Mouse (Mus musculus) midbrain, embryonic 12.5 days (tissue): Measurements from ENCODE around the gene Fgf12. TPM values are rescaled to one million over a fixed set of nuclear protein-coding genes. Genes with fewer than 3 reads are reported as not detected.
A peak's percentile ranks its signal among the peaks of the same experiment; 100 is the strongest.

ENCODE experiments used
- ATAC-seq: fragments of 200-750 bp; cut with Nextera tagmentation; 2 replicates; pipeline ENCODE4 v1.8.0; 2017; ENCODE audit warnings: low read depth, moderate TSS enrichment, moderate library complexity; ENCODE audit not compliant: low FRiP score
- H3K27ac ChIP-seq: fragments of 300-500 bp; sonication (generic); replicated peaks from 2 replicates; pipeline ENCODE4 v1.5.1; 2016; ENCODE audit warnings: mild to moderate bottlenecking
- H3K27me3 ChIP-seq: fragments of 300-500 bp; sonication (generic); 2 replicates; pipeline ENCODE4 v1.6.1; 2016; ENCODE audit warnings: mild to moderate bottlenecking
- H3K36me3 ChIP-seq: fragments of 300-500 bp; sonication (generic); 2 replicates; pipeline ENCODE4 v1.6.1; 2016
- H3K4me1 ChIP-seq: fragments of 300-500 bp; sonication (generic); 2 replicates; pipeline ENCODE4 v1.6.1; 2016
- H3K4me2 ChIP-seq: fragments of 300-500 bp; sonication (generic); replicated peaks from 2 replicates; pipeline ENCODE4 v1.6.1; 2016; ENCODE audit warnings: mild to moderate bottlenecking, moderate library complexity
- H3K4me3 ChIP-seq: fragments of 300-500 bp; sonication (generic); 2 replicates; pipeline ENCODE4 v1.5.1; 2016; ENCODE audit warnings: mild to moderate bottlenecking
- H3K9ac ChIP-seq: fragments of 300-500 bp; sonication (generic); replicated peaks from 2 replicates; pipeline ENCODE4 v1.6.1; 2016; ENCODE audit warnings: mild to moderate bottlenecking, moderate library complexity
- H3K9me3 ChIP-seq: fragments of 300-500 bp; sonication (generic); 2 replicates; pipeline ENCODE4 v1.6.1; 2016; ENCODE audit warnings: mild to moderate bottlenecking
- WGBS: fragments of 180-500 bp; shearing (Covaris S2); methylation state at CpG from one replicate; pipeline ENCODE4 v1.1.7; 2016; 5-methylcytosine and 5-hydroxymethylcytosine counted together
- polyA plus RNA-seq: library from polyadenylated mRNA; unstranded; fragments of >200 nt; fragmentation: Nextera tagmentation; extraction: Ambion mirVana; gene quantifications from 2 replicates; pipeline ENCODE4 v1.2.1, GENCODE M21; 2016

Fgf12 gene
- polyA plus RNA-seq, 1 experiment from 2014 or later = 5.8 TPM

GRCm38 (mm10) chr16:28446334-28447113, 306.3 kb downstream of the Fgf12 start:
- no peaks in the 10 kb centered on the region for H3K9me3 ChIP-seq
- no peaks in the 10 kb centered on the region for H3K36me3 ChIP-seq
- peak overlapping the region; percentile 95 for H3K4me2 ChIP-seq
- peak overlapping the region; percentile 49; the same call in 1 of the 2 replicates for H3K27ac ChIP-seq
- H3K4me1 ChIP-seq = peaks cover 12% of the 10 kb centered on the region
- H3K4me3 ChIP-seq = peak overlapping the region; percentile 63
- H3K9ac ChIP-seq = peak overlapping the region; percentile 73
- H3K27me3 ChIP-seq = peaks cover 44% of the 10 kb centered on the region
- peak; percentile 80 for ATAC-seq
- under 1% methylated on average over 70 of the region's 82 CpGs for WGBS

GRCm38 (mm10) chr16:28445800-28446333, 307.0 kb downstream of the Fgf12 start:
- Histone ChIP-seq H3K4me3 (peak overlapping the region; percentile 63), H3K9me3 (no peaks in the 10 kb centered on the region), H3K27me3 (peaks cover 46% of the 10 kb centered on the region), H3K27ac (peak overlapping the region; percentile 49; the same call in 1 of the 2 replicates), H3K36me3 (no peaks in the 10 kb centered on the region), H3K9ac (peak overlapping the region; percentile 73), H3K4me1 (peaks cover 12% of the 10 kb centered on the region), H3K4me2 (peak overlapping the region; percentile 95)
- peak; percentile 36 for ATAC-seq
- WGBS = under 1% methylated on average over 37 of the region's 42 CpGs

GRCm38 (mm10) chr16:28444993-28445799, 307.7 kb downstream of the Fgf12 start:
- Histone ChIP-seq H3K9me3 (no peaks in the 10 kb centered on the region), H3K9ac (peak overlapping the region; percentile 73), H3K36me3 (no peaks in the 10 kb centered on the region), H3K4me3 (peak overlapping the region; percentile 63), H3K27ac (no peak overlapping the region), H3K27me3 (peaks cover 46% of the 10 kb centered on the region), H3K4me1 (peaks cover 12% of the 10 kb centered on the region), H3K4me2 (peak overlapping the region; percentile 95)
- WGBS = under 1% methylated on average over 51 of the region's 51 CpGs
- ATAC-seq = peak; percentile 38

- Histone ChIP-seq H3K4me2 (no peak overlapping the region), H3K36me3 (no peaks in the 10 kb centered on the region), H3K9me3 (no peaks in the 10 kb centered on the region), H3K9ac (no peak overlapping the region), H3K4me1 (no peaks in the 10 kb centered on the region), H3K27me3 (no peaks in the 10 kb centered on the region), H3K4me3 (no peak overlapping the region), H3K27ac (no peak overlapping the region)
- 91% methylated on average over 1 of the region's 1 CpGs for WGBS
- no peak for ATAC-seq
These were observed 331.3 kb downstream of the Fgf12 start for GRCm38 (mm10) chr16:28421617-28422016.

GRCm38 (mm10) chr16:28419693-28420299, 333.1 kb downstream of the Fgf12 start:
- no peaks in the 10 kb centered on the region for H3K36me3 ChIP-seq
- no peaks in the 10 kb centered on the region for H3K27me3 ChIP-seq
- no peaks in the 10 kb centered on the region for H3K9me3 ChIP-seq
- WGBS = 83% methylated on average over 3 of the region's 3 CpGs
- H3K4me1 ChIP-seq = no peaks in the 10 kb centered on the region
- no peak overlapping the region for H3K27ac ChIP-seq
- ATAC-seq = no peak
- H3K4me2 ChIP-seq = no peak overlapping the region
- no peak overlapping the region for H3K4me3 ChIP-seq
- no peak overlapping the region for H3K9ac ChIP-seq

GRCm38 (mm10) chr16:28411210-28411817, 341.6 kb downstream of the Fgf12 start:
- no peak for ATAC-seq
- Histone ChIP-seq H3K27me3 (no peaks in the 10 kb centered on the region), H3K9me3 (no peaks in the 10 kb centered on the region), H3K4me3 (no peak overlapping the region), H3K4me2 (no peak overlapping the region), H3K9ac (no peak overlapping the region), H3K36me3 (no peaks in the 10 kb centered on the region), H3K27ac (no peak overlapping the region), H3K4me1 (no peaks in the 10 kb centered on the region)
- 84% methylated on average over 5 of the region's 5 CpGs for WGBS

GRCm38 (mm10) chr16:28408294-28408693, 344.6 kb downstream of the Fgf12 start:
- no peaks in the 10 kb centered on the region for H3K27me3 ChIP-seq
- H3K9ac ChIP-seq = no peak overlapping the region
- no peaks in the 10 kb centered on the region for H3K36me3 ChIP-seq
- H3K4me2 ChIP-seq = no peak overlapping the region
- 77% methylated on average over 7 of the region's 7 CpGs for WGBS
- H3K27ac ChIP-seq = no peak overlapping the region
- no peak for ATAC-seq
- no peaks in the 10 kb centered on the region for H3K4me1 ChIP-seq
- no peaks in the 10 kb centered on the region for H3K9me3 ChIP-seq
- H3K4me3 ChIP-seq = no peak overlapping the region

- no peak for ATAC-seq
These were observed 345.0 kb downstream of the Fgf12 start for GRCm38 (mm10) chr16:28407892-28408291.

GRCm38 (mm10) chr16:28404156-28404555, 348.7 kb downstream of the Fgf12 start:
- no peak for ATAC-seq
- H3K4me1 ChIP-seq = no peaks in the 10 kb centered on the region
- H3K9ac ChIP-seq = no peak overlapping the region
- no peak overlapping the region for H3K27ac ChIP-seq
- H3K9me3 ChIP-seq = no peaks in the 10 kb centered on the region
- no peak overlapping the region for H3K4me3 ChIP-seq
- H3K4me2 ChIP-seq = no peak overlapping the region
- 90% methylated on average over 1 of the region's 1 CpGs for WGBS
- H3K36me3 ChIP-seq = no peaks in the 10 kb centered on the region
- H3K27me3 ChIP-seq = no peaks in the 10 kb centered on the region

More at GRCm38 (mm10) chr16:28407892-28408291, 345.0 kb downstream of the Fgf12 start:
- Histone ChIP-seq H3K9me3 (no peaks in the 10 kb centered on the region), H3K9ac (no peak overlapping the region), H3K27me3 (no peaks in the 10 kb centered on the region), H3K27ac (no peak overlapping the region), H3K4me1 (no peaks in the 10 kb centered on the region), H3K4me2 (no peak overlapping the region), H3K4me3 (no peak overlapping the region), H3K36me3 (no peaks in the 10 kb centered on the region)
- 60% methylated on average over 2 of the region's 2 CpGs for WGBS

GRCm38 (mm10) chr16:28402701-28403100, 350.2 kb downstream of the Fgf12 start:
- Histone ChIP-seq H3K4me3 (no peak overlapping the region), H3K9me3 (no peaks in the 10 kb centered on the region), H3K27me3 (no peaks in the 10 kb centered on the region), H3K9ac (no peak overlapping the region), H3K36me3 (no peaks in the 10 kb centered on the region), H3K4me1 (no peaks in the 10 kb centered on the region), H3K27ac (no peak overlapping the region), H3K4me2 (no peak overlapping the region)
- ATAC-seq = no peak
- WGBS = 63% methylated on average over 4 of the region's 4 CpGs

- no peak overlapping the region for H3K27ac ChIP-seq
- H3K27me3 ChIP-seq = no peaks in the 10 kb centered on the region
- H3K4me1 ChIP-seq = no peaks in the 10 kb centered on the region
- no peak for ATAC-seq
- H3K9me3 ChIP-seq = no peaks in the 10 kb centered on the region
- no peak overlapping the region for H3K9ac ChIP-seq
- H3K36me3 ChIP-seq = no peaks in the 10 kb centered on the region
- H3K4me3 ChIP-seq = no peak overlapping the region
- no peak overlapping the region for H3K4me2 ChIP-seq
- 92% methylated on average over 5 of the region's 5 CpGs for WGBS
These were observed 361.6 kb downstream of the Fgf12 start for GRCm38 (mm10) chr16:28391283-28391682.
